Mouse (Mus musculus): ENCODE measurements around the gene Casc3.

Casc3 gene

GRCm38 (mm10) chr11:98871416-98871815 lies 66.7 kb downstream of the Casc3 start:
- no peak for DNase-seq (ENCODE audit: low spot score)

- DNase-seq (ENCODE audit: low spot score) = no peak
These were observed 67.3 kb downstream of the Casc3 start for GRCm38 (mm10) chr11:98872040-98872439.

DNA sequence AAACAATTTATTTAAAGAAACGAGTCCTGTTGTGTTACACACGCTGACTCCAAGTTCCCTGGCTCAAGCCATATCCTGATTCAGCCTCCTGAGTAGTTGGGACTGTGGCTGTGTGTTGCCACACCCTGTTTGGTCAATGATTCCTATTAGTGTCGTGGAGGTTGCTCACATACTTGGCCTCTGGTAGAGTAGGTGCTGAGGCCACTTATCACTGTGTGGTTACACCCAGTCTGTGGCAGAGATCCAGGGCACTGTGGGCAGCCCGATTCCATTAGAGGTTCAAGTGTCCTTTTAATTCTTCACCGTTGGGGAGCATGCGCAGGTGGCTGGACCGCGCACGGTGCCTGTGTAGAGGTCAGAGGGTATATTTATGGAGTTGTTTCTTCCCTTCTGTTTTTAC lies 69.2 kb downstream of the Casc3 start:
- no peak for DNase-seq (ENCODE audit: low spot score)

DNA sequence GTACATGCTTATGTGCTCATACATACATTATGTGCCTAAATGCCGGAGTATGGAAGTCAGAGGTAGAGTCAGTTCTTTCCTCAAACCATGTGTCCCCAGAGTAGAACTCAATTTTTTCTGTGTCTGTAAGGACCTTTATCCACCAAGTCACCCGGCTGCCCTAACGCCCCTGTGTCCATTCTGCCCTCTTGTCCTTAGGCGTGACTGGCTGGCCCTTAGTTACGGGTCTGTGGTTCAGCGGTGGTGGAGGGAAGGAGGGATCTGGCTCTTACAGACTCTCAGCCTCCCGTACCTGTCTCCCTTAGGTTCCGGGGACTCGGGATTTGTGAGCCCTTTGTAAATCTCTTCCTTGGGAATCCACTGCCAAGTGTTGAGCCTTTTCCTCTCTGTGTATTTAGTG lies 72.3 kb downstream of the Casc3 start:
- DNase-seq (ENCODE audit: low spot score) = no peak
